Mouse (Mus musculus): ENCODE measurements around the gene Vmn1r48. TPM values are rescaled to one million over a fixed set of nuclear protein-coding genes. Genes with fewer than 3 reads are reported as not detected.

The Vmn1r48 gene
- total and polyA plus RNA-seq, 3 experiments: not detected

GRCm38 (mm10) chr6:89985989-89986388 lies 50.7 kb downstream of the Vmn1r48 start:
- Histone ChIP-seq H3K4me2 (ENCODE audit: insufficient read depth, low read depth, poor library complexity, severe bottlenecking) (no peak overlapping the region), H3K9ac (ENCODE audit: insufficient read depth, low read depth) (no peak overlapping the region), H3K79me2 (replicated peaks; ENCODE audit: control insufficient read depth, extremely low read depth, insufficient read depth, poor library complexity, severe bottlenecking) (no peaks in the 10 kb centered on the region), H3K36me3 (replicated peaks in 1 of 2; ENCODE audit: control insufficient read depth in 1 of 2, insufficient read depth in 1 of 2, low read length in 1 of 2) (no peaks in the 10 kb centered on the region), H3K27ac (ENCODE audit: insufficient read depth, low read depth) (no peak overlapping the region), H3K4me1 (ENCODE audit: control insufficient read depth in 1 of 2, insufficient read depth in 2 of 2) (no peaks in the 10 kb centered on the region), H3K9me3 (replicated peaks; ENCODE audit: low read length) (no peaks in the 10 kb centered on the region), H3K4me3 (replicated peaks in 1 of 3; ENCODE audit: low read depth in 2 of 3, low read length in 2 of 3, poor library complexity in 1 of 3) (no peak overlapping the region), H3K27me3 (replicated peaks) (peaks cover 22% of the 10 kb centered on the region)
- dilution Hi-C loops (cut with MboI; ENCODE audit: extremely low pct_ligation_motif_present, extremely low pct_unique_long_range_greater_than_20kb, low sequenced_read_pairs): no loop called here
- in situ Hi-C loops (cut with MboI; ENCODE audit: low pct_ligation_motif_present, low pct_unique_long_range_greater_than_20kb, low sequenced_read_pairs): loop anchor here (25.0 kb wide), 1 partner anchor 299 kb away; no protein-coding TSS in a partner anchor
- TF ChIP-seq SMC3 (IDR thresholded peaks at IDR 0.05; ENCODE audit: low read depth, low read length) (peak; percentile 56), CTCF (conservative IDR thresholded peaks at IDR 0.05 in 1 of 2, IDR thresholded peaks at IDR 0.05 in 1 of 2; ENCODE audit: low read depth in 2 of 2, low read length in 2 of 2) (peak in 1 of 2 experiments; percentile 52; a peak in 2 of 4 replicates), ELF1 (IDR thresholded peaks at IDR 0.05; ENCODE audit: low read depth, low read length) (no peak), MEF2A (IDR thresholded peaks at IDR 0.05; ENCODE audit: borderline replicate concordance, low read depth, low read length) (no peak), CHD1 (IDR thresholded peaks at IDR 0.05; ENCODE audit: low read depth, low read length) (no peak), UBTF (IDR thresholded peaks at IDR 0.05; ENCODE audit: low read depth, low read length) (no peak), IRF4 (IDR thresholded peaks at IDR 0.05; ENCODE audit: low read depth, low read length) (no peak), RAD21 (IDR thresholded peaks at IDR 0.05; ENCODE audit: low read depth, low read length) (peak; percentile 42), RCOR1 (conservative IDR thresholded peaks at IDR 0.05; ENCODE audit: low read depth, low read length) (no peak), SIN3A (IDR thresholded peaks at IDR 0.05; ENCODE audit: low read length) (no peak), MAX (IDR thresholded peaks at IDR 0.05; ENCODE audit: low read length) (no peak), USF1 (IDR thresholded peaks at IDR 0.05; ENCODE audit: low read depth, low read length) (no peak)
- peak; percentile 1 for DNase-seq (ENCODE audit: extremely low read depth)

Other genes starting within 250 kb of the Vmn1r48 start
- gene Vmn1r42, start 160.4 kb downstream of the Vmn1r48 start, total RNA-seq (2012; rRNA removed): not detected in 2 replicates
- not detected in 2 replicates for gene Vmn1r42, start 160.4 kb downstream of the Vmn1r48 start, total RNA-seq (2014; rRNA removed)
- not detected in 2 replicates for gene Vmn1r42, start 160.4 kb downstream of the Vmn1r48 start, polyA plus RNA-seq (2012; ENCODE audit: insufficient read length, low read depth)
- 0.08 TPM in 2 replicates for gene Vmn1r43, start 160.4 kb downstream of the Vmn1r48 start, total RNA-seq (2012; rRNA removed)
- gene Vmn1r43, start 160.4 kb downstream of the Vmn1r48 start, total RNA-seq (2014; rRNA removed): 0.01 TPM in 1 of 2 replicates, not detected in the other
- gene Vmn1r43, start 160.4 kb downstream of the Vmn1r48 start, polyA plus RNA-seq (2012; ENCODE audit: insufficient read length, low read depth): 0.03 and 0.04 TPM in 2 replicates
- not detected in 2 replicates for gene Vmn1r44, start 153.2 kb downstream of the Vmn1r48 start, total RNA-seq (2012; rRNA removed)
- not detected in 2 replicates for gene Vmn1r44, start 153.2 kb downstream of the Vmn1r48 start, total RNA-seq (2014; rRNA removed)
- not detected in 2 replicates for gene Vmn1r44, start 153.2 kb downstream of the Vmn1r48 start, polyA plus RNA-seq (2012; ENCODE audit: insufficient read length, low read depth)
- not detected in 2 replicates for gene Vmn1r45, start 96.2 kb downstream of the Vmn1r48 start, total RNA-seq (2012; rRNA removed)
- gene Vmn1r45, start 96.2 kb downstream of the Vmn1r48 start, total RNA-seq (2014; rRNA removed): 0.07 TPM in 1 of 2 replicates, not detected in the other
- not detected in 2 replicates for gene Vmn1r45, start 96.2 kb downstream of the Vmn1r48 start, polyA plus RNA-seq (2012; ENCODE audit: insufficient read length, low read depth)
- not detected in 2 replicates for gene Vmn1r46, start 67.5 kb downstream of the Vmn1r48 start, total RNA-seq (2012; rRNA removed)
- gene Vmn1r46, start 67.5 kb downstream of the Vmn1r48 start, total RNA-seq (2014; rRNA removed): not detected in 2 replicates
- gene Vmn1r46, start 67.5 kb downstream of the Vmn1r48 start, polyA plus RNA-seq (2012; ENCODE audit: insufficient read length, low read depth): not detected in 2 replicates
- not detected in 2 replicates for gene Vmn1r47, start 20.7 kb downstream of the Vmn1r48 start, total RNA-seq (2012; rRNA removed)
- not detected in 2 replicates for gene Vmn1r47, start 20.7 kb downstream of the Vmn1r48 start, total RNA-seq (2014; rRNA removed)
- not detected in 2 replicates for gene Vmn1r47, start 20.7 kb downstream of the Vmn1r48 start, polyA plus RNA-seq (2012; ENCODE audit: insufficient read length, low read depth)
- not detected in 2 replicates for gene Vmn1r49, start 41.7 kb upstream of the Vmn1r48 start, total RNA-seq (2012; rRNA removed)
- gene Vmn1r49, start 41.7 kb upstream of the Vmn1r48 start, total RNA-seq (2014; rRNA removed): not detected in 2 replicates
- gene Vmn1r49, start 41.7 kb upstream of the Vmn1r48 start, polyA plus RNA-seq (2012; ENCODE audit: insufficient read length, low read depth): not detected in 2 replicates
- gene Vmn1r50, start 64.6 kb upstream of the Vmn1r48 start, total RNA-seq (2012; rRNA removed): not detected in 2 replicates
- gene Vmn1r50, start 64.6 kb upstream of the Vmn1r48 start, total RNA-seq (2014; rRNA removed): not detected in 2 replicates
- not detected in 2 replicates for gene Vmn1r50, start 64.6 kb upstream of the Vmn1r48 start, polyA plus RNA-seq (2012; ENCODE audit: insufficient read length, low read depth)
- not detected in 2 replicates for gene Vmn1r51, start 85.8 kb upstream of the Vmn1r48 start, total RNA-seq (2012; rRNA removed)
- gene Vmn1r51, start 85.8 kb upstream of the Vmn1r48 start, total RNA-seq (2014; rRNA removed): not detected in 2 replicates
- not detected in 2 replicates for gene Vmn1r51, start 85.8 kb upstream of the Vmn1r48 start, polyA plus RNA-seq (2012; ENCODE audit: insufficient read length, low read depth)
- not detected in 2 replicates for gene Vmn1r52, start 138.0 kb upstream of the Vmn1r48 start, total RNA-seq (2012; rRNA removed)
- gene Vmn1r52, start 138.0 kb upstream of the Vmn1r48 start, total RNA-seq (2014; rRNA removed): not detected in 2 replicates
- gene Vmn1r52, start 138.0 kb upstream of the Vmn1r48 start, polyA plus RNA-seq (2012; ENCODE audit: insufficient read length, low read depth): not detected in 2 replicates
- not detected in 2 replicates for gene V1ra8, start 166.0 kb upstream of the Vmn1r48 start, total RNA-seq (2012; rRNA removed)
- not detected in 2 replicates for gene V1ra8, start 166.0 kb upstream of the Vmn1r48 start, total RNA-seq (2014; rRNA removed)
- gene V1ra8, start 166.0 kb upstream of the Vmn1r48 start, polyA plus RNA-seq (2012; ENCODE audit: insufficient read length, low read depth): not detected in 2 replicates
- not detected in 2 replicates for gene Vmn1r53, start 187.6 kb upstream of the Vmn1r48 start, total RNA-seq (2012; rRNA removed)
- not detected in 2 replicates for gene Vmn1r53, start 187.6 kb upstream of the Vmn1r48 start, total RNA-seq (2014; rRNA removed)
- gene Vmn1r53, start 187.6 kb upstream of the Vmn1r48 start, polyA plus RNA-seq (2012; ENCODE audit: insufficient read length, low read depth): not detected in 2 replicates
- gene Vmn1r54, start 209.5 kb upstream of the Vmn1r48 start, total RNA-seq (2012; rRNA removed): not detected in 2 replicates
- not detected in 2 replicates for gene Vmn1r54, start 209.5 kb upstream of the Vmn1r48 start, total RNA-seq (2014; rRNA removed)
- not detected in 2 replicates for gene Vmn1r54, start 209.5 kb upstream of the Vmn1r48 start, polyA plus RNA-seq (2012; ENCODE audit: insufficient read length, low read depth)

All from CH12.LX (cell line).